Mouse (Mus musculus) testis, adult 2 months (tissue): ENCODE measurements at regions not wholly inside any gene's neighbourhood (a gene's known extent, or its start where the extent isn't known, plus 50 kb on each side); places are given as distances from the start of the nearest gene placed in this dataset.

ENCODE experiments used
- H3K27ac ChIP-seq: fragments of 200-500 bp; 2 replicates; pipeline ENCODE4 v1.5.1; 2012; ENCODE audit warnings: low read depth, low read length; ENCODE audit not compliant: control insufficient read depth, insufficient read depth
- H3K27me3 ChIP-seq: fragments of 200-500 bp; 2 replicates; pipeline ENCODE4 v1.6.1; 2012; ENCODE audit warnings: mild to moderate bottlenecking, low read length, moderate library complexity; ENCODE audit not compliant: control insufficient read depth, insufficient read depth
- H3K36me3 ChIP-seq: fragments of 200-500 bp; 2 replicates; pipeline ENCODE4 v1.6.1; 2012; ENCODE audit warnings: mild to moderate bottlenecking, low read length; ENCODE audit not compliant: control insufficient read depth, insufficient read depth
- H3K4me1 ChIP-seq: fragments of 200-500 bp; 2 replicates; pipeline ENCODE4 v1.6.1; 2012; ENCODE audit warnings: low read length; ENCODE audit not compliant: control insufficient read depth, insufficient read depth
- H3K4me3 ChIP-seq: fragments of 200-500 bp; 2 replicates; pipeline ENCODE4 v1.5.1; 2012; ENCODE audit warnings: low read depth, mild to moderate bottlenecking, low read length, moderate library complexity, mixed read lengths; ENCODE audit not compliant: control insufficient read depth
- CTCF ChIP-seq: fragments of 200-500 bp; IDR thresholded peaks from 2 replicates; pipeline ENCODE4 v1.5.1; 2012; ENCODE audit warnings: low read depth, mild to moderate bottlenecking, inconsistent platforms, low read length, moderate library complexity; ENCODE audit not compliant: control insufficient read depth, insufficient read depth, insufficient replicate concordance
- POLR2A ChIP-seq: fragments of 200-500 bp; IDR thresholded peaks from 2 replicates; pipeline ENCODE4 v1.6.1; 2012; ENCODE audit warnings: low read depth, mild to moderate bottlenecking, inconsistent platforms, low read length, moderate library complexity; ENCODE audit not compliant: control insufficient read depth

DNA sequence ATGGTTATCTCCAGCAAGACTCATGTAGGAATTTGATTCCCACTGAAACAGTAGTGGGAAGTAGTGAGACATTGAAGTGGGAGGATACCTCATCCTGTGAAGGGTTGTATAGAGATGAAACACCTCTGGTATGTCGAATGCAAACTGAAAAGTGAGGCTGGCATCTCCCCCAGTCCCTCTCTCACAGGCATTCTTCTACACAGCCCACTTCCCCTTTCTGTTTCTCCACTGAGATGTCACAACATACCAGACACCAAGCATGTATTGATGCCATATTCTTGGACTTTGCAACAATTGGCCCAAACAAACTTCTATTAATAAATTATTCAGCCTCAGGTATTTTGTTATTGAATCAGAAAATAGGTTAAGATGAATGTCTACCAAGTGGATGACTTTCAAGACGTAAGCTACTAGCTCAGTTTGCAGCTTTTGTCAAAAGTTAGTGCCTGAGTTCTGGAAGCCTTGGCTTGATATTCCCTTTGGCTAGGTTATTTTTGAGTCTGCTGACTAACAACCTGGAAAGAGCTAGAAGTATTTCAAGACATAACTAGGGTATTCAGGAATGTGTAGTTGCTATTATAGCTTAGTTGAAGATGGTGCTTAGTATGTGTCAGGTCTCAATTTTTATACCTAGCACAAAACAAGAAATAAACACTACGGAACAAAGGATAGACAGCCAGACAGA lies 502.6 kb downstream of the Etnk1 start:
- no peaks in the 10 kb centered on the region for H3K4me1 ChIP-seq
- TF ChIP-seq POLR2A (no peak), CTCF (no peak)
- no peak overlapping the region for H3K4me3 ChIP-seq
- no peaks in the 10 kb centered on the region for H3K36me3 ChIP-seq
- no peak overlapping the region for H3K27ac ChIP-seq
- H3K27me3 ChIP-seq, result no peaks in the 10 kb centered on the region

DNA sequence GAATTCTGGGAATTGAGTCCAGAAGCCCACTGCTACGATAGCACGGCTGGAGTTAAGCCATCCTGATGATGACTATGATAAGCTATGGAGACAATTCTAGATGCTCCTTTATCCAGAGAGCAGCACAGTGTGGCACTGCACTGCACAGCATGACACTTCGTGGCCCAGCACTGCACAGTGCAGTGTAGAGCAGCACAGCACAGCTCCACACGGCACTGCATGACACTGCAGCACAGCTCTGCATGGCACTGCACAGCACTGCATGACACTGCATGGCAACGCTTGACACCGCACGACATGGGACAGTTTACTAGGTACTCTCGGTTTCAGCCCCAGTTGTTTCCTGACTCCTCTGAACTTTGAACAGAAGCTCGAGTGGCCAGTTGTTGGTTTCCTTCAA lies 523.1 kb downstream of the Etnk1 start:
- no peak overlapping the region for H3K4me3 ChIP-seq
- H3K27ac ChIP-seq, result no peak overlapping the region
- H3K4me1 ChIP-seq, result no peaks in the 10 kb centered on the region; the same call in 1 of the 2 replicates
- no peaks in the 10 kb centered on the region for H3K27me3 ChIP-seq
- no peak for TF ChIP-seq CTCF
- TF ChIP-seq POLR2A, result no peak
- H3K36me3 ChIP-seq, result no peaks in the 10 kb centered on the region

GRCm38 (mm10) chr6:143690866-143691265 lies 523.8 kb downstream of the Etnk1 start:
- H3K27me3 ChIP-seq, result no peaks in the 10 kb centered on the region
- no peak overlapping the region for H3K4me3 ChIP-seq
- H3K36me3 ChIP-seq, result no peaks in the 10 kb centered on the region
- no peak overlapping the region for H3K27ac ChIP-seq
- H3K4me1 ChIP-seq, result no peaks in the 10 kb centered on the region; the same call in 1 of the 2 replicates
- TF ChIP-seq CTCF (no peak), POLR2A (no peak)

DNA sequence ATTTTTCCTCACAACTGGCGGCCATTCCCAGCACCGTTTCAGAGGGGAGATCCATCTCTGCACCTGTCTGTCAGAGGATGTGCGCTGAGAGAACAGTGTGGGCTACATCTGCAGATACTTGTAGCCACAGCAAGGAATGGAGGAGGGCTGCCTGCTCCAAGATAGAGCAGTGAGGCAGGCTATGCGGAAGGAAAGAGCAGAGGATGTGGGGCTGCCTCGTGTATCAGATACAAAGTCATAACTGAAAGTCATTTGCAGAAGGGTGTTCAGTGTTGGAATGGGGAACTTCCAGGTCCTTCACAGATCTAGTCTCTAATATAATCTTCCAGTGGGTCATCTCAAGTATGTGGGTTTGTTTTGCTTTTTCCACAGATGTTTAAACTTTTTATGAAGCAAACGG lies 531.0 kb downstream of the Etnk1 start:
- Histone ChIP-seq H3K36me3 (no peaks in the 10 kb centered on the region), H3K27ac (no peak overlapping the region), H3K4me3 (no peak overlapping the region), H3K27me3 (no peaks in the 10 kb centered on the region), H3K4me1 (no peaks in the 10 kb centered on the region)
- TF ChIP-seq POLR2A, result no peak
- no peak for TF ChIP-seq CTCF

- Histone ChIP-seq H3K36me3 (no peaks in the 10 kb centered on the region), H3K4me3 (no peak overlapping the region), H3K27me3 (no peaks in the 10 kb centered on the region), H3K4me1 (no peaks in the 10 kb centered on the region), H3K27ac (no peak overlapping the region)
- TF ChIP-seq CTCF (no peak), POLR2A (no peak)
Observed at GRCm38 (mm10) chr6:143703984-143704383, 537.0 kb downstream of the Etnk1 start.

DNA sequence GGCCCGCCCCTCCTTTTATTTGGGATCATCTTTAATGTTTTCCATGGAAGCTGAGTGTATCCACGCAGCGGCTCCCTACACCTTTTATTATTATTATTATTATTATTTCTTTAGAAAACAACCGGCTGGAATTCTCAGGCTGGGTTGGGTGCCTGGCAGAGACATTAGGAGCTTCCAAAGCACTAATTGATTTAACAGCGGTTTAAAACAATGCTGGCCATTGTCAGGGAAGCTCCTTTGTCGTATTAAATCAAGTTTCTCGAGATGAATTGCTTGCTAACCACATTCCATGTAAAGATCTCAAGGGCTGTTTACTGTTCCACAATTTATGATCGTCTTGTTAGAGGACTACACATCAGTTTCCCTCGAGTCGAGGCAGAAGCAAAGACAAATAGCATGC lies 539.4 kb downstream of the Etnk1 start:
- Histone ChIP-seq H3K27ac (no peak overlapping the region), H3K27me3 (no peaks in the 10 kb centered on the region), H3K36me3 (no peaks in the 10 kb centered on the region), H3K4me3 (no peak overlapping the region), H3K4me1 (no peaks in the 10 kb centered on the region)
- no peak for TF ChIP-seq CTCF
- no peak for TF ChIP-seq POLR2A

DNA sequence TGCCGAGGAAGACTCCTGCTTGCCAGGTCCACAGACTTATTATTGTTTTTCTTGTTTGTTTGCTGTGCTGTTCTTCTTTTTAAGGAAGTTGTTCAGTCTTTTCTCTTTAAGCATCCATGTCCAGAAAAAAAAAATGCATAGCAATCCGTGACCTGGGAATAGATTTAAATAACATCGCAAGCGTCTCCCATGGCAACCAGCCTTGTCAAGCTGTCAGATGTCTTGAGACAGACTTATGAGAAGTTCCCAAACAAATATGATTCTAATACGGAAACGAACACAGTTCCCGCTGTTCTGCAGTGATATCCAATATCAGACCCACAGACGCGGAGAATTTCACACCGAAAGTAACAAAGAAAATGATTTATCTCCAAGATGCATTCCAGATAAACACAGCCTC lies 547.4 kb downstream of the Etnk1 start:
- TF ChIP-seq POLR2A (no peak), CTCF (no peak)
- H3K4me1 ChIP-seq, result no peaks in the 10 kb centered on the region
- no peaks in the 10 kb centered on the region for H3K36me3 ChIP-seq
- no peaks in the 10 kb centered on the region for H3K27me3 ChIP-seq
- H3K4me3 ChIP-seq, result no peak overlapping the region
- no peak overlapping the region for H3K27ac ChIP-seq
